Mouse (Mus musculus): ENCODE measurements around the gene Tvp23a. TPM values are rescaled to one million over a fixed set of nuclear protein-coding genes. Genes with fewer than 3 reads are reported as not detected.
A peak's percentile ranks its signal among the peaks of the same experiment; 100 is the strongest.

Tvp23a gene
- total RNA-seq (2014; rRNA removed) = 0.37 and 0.40 TPM in 2 replicates
- 0.05 and 0.24 TPM in 2 replicates for polyA plus RNA-seq (2012; rRNA removed)

DNA sequence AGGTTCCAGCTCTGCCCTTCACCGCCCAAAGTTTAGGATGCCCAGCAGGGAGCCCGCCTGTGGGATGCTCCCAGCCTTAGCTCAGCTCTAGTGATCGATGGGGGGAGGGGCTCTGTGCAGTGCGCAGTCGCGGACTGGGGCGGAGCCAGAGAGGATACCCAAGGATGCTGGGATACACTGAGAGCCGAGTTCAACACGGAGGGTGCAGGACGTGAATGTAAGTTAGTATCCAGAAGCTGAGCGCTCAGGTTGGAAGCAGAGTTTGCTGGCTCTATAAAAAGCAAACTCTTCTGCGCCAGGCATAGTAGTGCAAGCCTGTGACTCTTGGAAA lies at the start of gene Tvp23a:
Tvp23a (minus strand) TSS at position 99 of the 331 bp plus-strand sequence.
- H3K27ac ChIP-seq (replicated peaks; ENCODE audit: insufficient read depth, low read depth, low read length) = no peak within 1 kb of the TSS
- no peak within 1 kb of the TSS for H3K9ac ChIP-seq (ENCODE audit: low read depth, low read length)
- 40% methylated on average over 12 of the region's 12 CpGs for WGBS
- no peaks in the 10 kb centered on the region for H3K79me2 ChIP-seq (ENCODE audit: control insufficient read depth, insufficient read depth, low read length)
- H3K4me3 ChIP-seq (ENCODE audit: insufficient read depth, low read depth, low read length) = no peak within 1 kb of the TSS
- peaks cover 15% of the 10 kb centered on the region for H3K4me1 ChIP-seq (ENCODE audit: control insufficient read depth, insufficient read depth, low read length)
- H3K27me3 ChIP-seq (ENCODE audit: control insufficient read depth, insufficient read depth, low read length) = no peaks in the 10 kb centered on the region
- no peak for TF ChIP-seq POLR2A (IDR thresholded peaks at IDR 0.05; ENCODE audit: extremely low read depth, insufficient read depth, low read length)
- no peak for TF ChIP-seq CTCF (IDR thresholded peaks at IDR 0.05; ENCODE audit: low read depth, low read length)
- peak; percentile 7 for DNase-seq (ENCODE audit: extremely low read depth, low read depth, low spot score)
- no peaks in the 10 kb centered on the region for H3K36me3 ChIP-seq (ENCODE audit: control insufficient read depth, insufficient read depth, low read length)

DNA sequence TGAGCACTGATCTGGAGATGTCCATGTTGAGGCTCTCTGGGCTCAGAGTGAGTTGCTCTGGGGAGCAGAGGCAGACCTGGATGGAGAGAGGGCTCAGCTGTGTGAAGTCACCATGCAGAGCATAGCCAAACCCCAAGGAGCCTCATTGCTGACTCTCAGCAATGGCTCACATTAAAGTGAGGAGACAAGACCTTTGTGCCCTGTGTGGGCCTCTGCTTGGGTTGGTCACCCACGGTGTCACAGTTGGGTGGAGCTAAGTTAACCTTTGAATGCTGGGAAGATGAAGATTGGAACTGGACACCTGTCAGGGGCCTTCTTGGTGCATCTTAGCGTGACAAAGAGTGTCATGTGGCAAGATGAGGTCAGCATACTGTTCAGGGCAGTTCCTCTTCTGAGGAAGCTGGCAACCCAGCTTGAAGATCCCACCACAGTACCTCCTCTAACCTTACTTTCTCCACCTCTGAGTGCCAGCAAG lies 48.7 kb upstream of the Tvp23a start:
- Histone ChIP-seq H3K27me3 (ENCODE audit: control insufficient read depth, insufficient read depth, low read length) (no peaks in the 10 kb centered on the region), H3K27ac (replicated peaks; ENCODE audit: insufficient read depth, low read depth, low read length) (no peak overlapping the region), H3K36me3 (ENCODE audit: control insufficient read depth, insufficient read depth, low read length) (no peaks in the 10 kb centered on the region), H3K4me1 (ENCODE audit: control insufficient read depth, insufficient read depth, low read length) (no peaks in the 10 kb centered on the region), H3K79me2 (ENCODE audit: control insufficient read depth, insufficient read depth, low read length) (no peaks in the 10 kb centered on the region), H3K9ac (ENCODE audit: low read depth, low read length) (no peak overlapping the region), H3K4me3 (ENCODE audit: insufficient read depth, low read depth, low read length) (no peak overlapping the region)
- no peak for TF ChIP-seq CTCF (IDR thresholded peaks at IDR 0.05; ENCODE audit: low read depth, low read length)
- no peak for TF ChIP-seq POLR2A (IDR thresholded peaks at IDR 0.05; ENCODE audit: extremely low read depth, insufficient read depth, low read length)
- no peak for DNase-seq (ENCODE audit: extremely low read depth, low read depth, low spot score)
- WGBS = 56% methylated on average over 2 of the region's 2 CpGs

DNA sequence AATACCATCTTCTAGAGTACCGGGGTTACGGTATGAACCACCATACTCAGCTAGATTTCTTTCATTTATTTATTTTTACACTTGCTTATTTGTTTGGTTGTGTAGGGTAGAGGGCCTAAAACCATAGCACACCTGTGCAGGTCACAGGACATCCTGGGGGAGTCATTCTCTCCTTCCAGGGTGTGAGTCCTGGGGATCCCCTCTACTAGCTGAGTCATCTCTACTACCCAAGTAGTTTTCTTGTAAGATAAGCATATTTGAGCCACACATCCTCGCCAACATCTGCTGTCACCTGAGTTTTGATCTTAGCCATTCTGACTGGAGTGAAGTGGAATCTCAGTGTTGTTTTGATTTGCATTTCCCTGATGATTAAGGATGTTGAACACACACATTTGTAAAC lies 45.4 kb upstream of the Tvp23a start:
- Histone ChIP-seq H3K4me1 (ENCODE audit: control insufficient read depth, insufficient read depth, low read length) (peaks cover 3% of the 10 kb centered on the region; the same call in 1 of the 2 replicates), H3K36me3 (ENCODE audit: control insufficient read depth, insufficient read depth, low read length) (no peaks in the 10 kb centered on the region), H3K4me3 (ENCODE audit: insufficient read depth, low read depth, low read length) (no peak overlapping the region), H3K9ac (ENCODE audit: low read depth, low read length) (no peak overlapping the region), H3K27ac (replicated peaks; ENCODE audit: insufficient read depth, low read depth, low read length) (no peak overlapping the region), H3K79me2 (ENCODE audit: control insufficient read depth, insufficient read depth, low read length) (no peaks in the 10 kb centered on the region), H3K27me3 (ENCODE audit: control insufficient read depth, insufficient read depth, low read length) (no peaks in the 10 kb centered on the region)
- no peak for DNase-seq (ENCODE audit: extremely low read depth, low read depth, low spot score)
- WGBS = 84% methylated on average over 3 of the region's 3 CpGs
- TF ChIP-seq POLR2A (IDR thresholded peaks at IDR 0.05; ENCODE audit: extremely low read depth, insufficient read depth, low read length) (no peak), CTCF (IDR thresholded peaks at IDR 0.05; ENCODE audit: low read depth, low read length) (no peak)

DNA sequence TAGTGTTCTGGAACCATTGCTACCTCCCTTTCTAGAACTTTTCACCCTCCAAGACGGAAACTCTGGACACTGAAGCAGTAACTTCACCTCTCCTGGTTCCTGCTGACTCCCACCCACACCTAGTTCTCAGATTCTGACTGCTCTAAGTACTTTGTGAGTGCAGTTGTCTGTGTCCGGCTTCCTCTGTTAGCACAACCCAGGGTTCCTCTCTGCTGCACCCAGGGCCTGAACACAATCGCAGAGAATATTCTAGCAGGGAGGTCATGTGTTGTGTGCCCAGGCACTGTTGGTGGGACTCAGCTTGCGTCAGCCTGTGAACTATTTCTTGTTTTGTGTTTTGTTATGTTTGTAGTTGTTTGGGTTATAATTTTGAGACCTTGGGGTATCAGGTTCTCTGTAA lies 44.6 kb upstream of the Tvp23a start:
- Histone ChIP-seq H3K79me2 (ENCODE audit: control insufficient read depth, insufficient read depth, low read length) (no peaks in the 10 kb centered on the region), H3K27me3 (ENCODE audit: control insufficient read depth, insufficient read depth, low read length) (no peaks in the 10 kb centered on the region), H3K36me3 (ENCODE audit: control insufficient read depth, insufficient read depth, low read length) (no peaks in the 10 kb centered on the region), H3K4me1 (ENCODE audit: control insufficient read depth, insufficient read depth, low read length) (peaks cover 3% of the 10 kb centered on the region; the same call in 1 of the 2 replicates), H3K27ac (replicated peaks; ENCODE audit: insufficient read depth, low read depth, low read length) (no peak overlapping the region), H3K4me3 (ENCODE audit: insufficient read depth, low read depth, low read length) (no peak overlapping the region), H3K9ac (ENCODE audit: low read depth, low read length) (no peak overlapping the region)
- no peak for DNase-seq (ENCODE audit: extremely low read depth, low read depth, low spot score)
- TF ChIP-seq CTCF (IDR thresholded peaks at IDR 0.05; ENCODE audit: low read depth, low read length) (no peak), POLR2A (IDR thresholded peaks at IDR 0.05; ENCODE audit: extremely low read depth, insufficient read depth, low read length) (no peak)
- WGBS = 87% methylated on average over 4 of the region's 4 CpGs

DNA sequence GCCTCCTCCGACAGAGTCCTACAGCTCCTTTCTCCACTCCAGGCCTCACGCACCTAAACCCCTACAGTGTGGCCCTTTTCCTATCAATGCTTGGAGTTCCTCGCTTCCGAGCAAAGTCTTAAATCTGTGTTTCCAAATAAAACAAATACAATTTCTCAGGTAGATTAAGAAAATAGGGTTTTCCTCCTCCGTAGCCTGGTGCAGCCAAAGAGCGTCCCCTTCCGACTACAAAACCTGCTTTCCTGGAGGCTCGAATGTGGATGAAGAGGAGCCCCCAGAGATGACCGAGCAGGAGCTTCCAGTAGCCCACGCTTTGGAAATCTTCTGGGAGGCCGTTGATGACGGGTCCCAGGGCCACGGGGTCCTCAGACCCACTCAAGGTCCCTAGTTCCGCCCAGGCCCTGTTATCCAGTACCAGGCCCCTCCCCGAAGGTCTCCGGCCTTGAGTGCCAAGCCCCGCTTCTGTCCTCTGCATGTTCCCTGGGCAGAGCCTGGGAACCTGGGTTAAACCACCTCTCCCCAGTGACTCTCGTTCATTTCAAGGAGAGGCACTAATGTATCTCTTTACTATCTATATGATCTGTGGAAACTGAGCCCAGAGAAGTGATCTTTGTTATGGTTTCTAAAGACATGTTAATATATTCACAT lies 43.5 kb upstream of the Tvp23a start:
- WGBS = 88% methylated on average over 18 of the region's 18 CpGs
- Histone ChIP-seq H3K79me2 (ENCODE audit: control insufficient read depth, insufficient read depth, low read length) (no peaks in the 10 kb centered on the region), H3K36me3 (ENCODE audit: control insufficient read depth, insufficient read depth, low read length) (no peaks in the 10 kb centered on the region), H3K4me3 (ENCODE audit: insufficient read depth, low read depth, low read length) (no peak overlapping the region), H3K27ac (replicated peaks; ENCODE audit: insufficient read depth, low read depth, low read length) (no peak overlapping the region), H3K9ac (ENCODE audit: low read depth, low read length) (no peak overlapping the region), H3K4me1 (ENCODE audit: control insufficient read depth, insufficient read depth, low read length) (peaks cover 3% of the 10 kb centered on the region; the same call in 1 of the 2 replicates), H3K27me3 (ENCODE audit: control insufficient read depth, insufficient read depth, low read length) (no peaks in the 10 kb centered on the region)
- DNase-seq (ENCODE audit: extremely low read depth, low read depth, low spot score) = no peak
- no peak for TF ChIP-seq CTCF (IDR thresholded peaks at IDR 0.05; ENCODE audit: low read depth, low read length)
- TF ChIP-seq POLR2A (IDR thresholded peaks at IDR 0.05; ENCODE audit: extremely low read depth, insufficient read depth, low read length) = no peak

DNA sequence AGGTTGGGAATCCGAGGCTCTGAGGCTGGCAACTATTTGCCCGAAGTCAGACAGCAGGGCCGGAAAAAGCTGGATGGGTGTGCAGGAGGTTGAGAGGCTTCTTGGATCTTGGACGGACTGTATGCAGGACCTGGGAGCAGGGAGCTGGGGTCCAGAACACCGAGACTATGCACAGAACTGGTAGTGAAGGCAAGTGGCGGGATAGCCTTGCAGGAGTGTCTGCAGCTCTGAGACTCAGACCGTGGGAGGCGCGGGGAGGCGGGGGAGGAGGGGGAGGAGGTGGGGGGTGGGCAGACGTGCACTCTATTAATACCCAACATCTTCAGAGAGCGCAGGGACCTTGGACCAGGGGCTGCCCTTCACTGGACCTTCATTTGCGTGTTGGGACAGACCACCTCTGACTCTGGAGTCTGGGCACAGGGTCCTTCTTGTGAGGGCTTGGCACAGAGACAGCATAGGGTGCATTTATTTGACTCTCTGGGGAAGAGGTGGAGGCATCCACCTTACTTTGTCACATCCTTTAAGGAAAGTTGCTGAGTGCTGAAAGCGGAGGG lies 42.8 kb upstream of the Tvp23a start:
- no peaks in the 10 kb centered on the region for H3K79me2 ChIP-seq (ENCODE audit: control insufficient read depth, insufficient read depth, low read length)
- peak overlapping the region; percentile 49 for H3K4me3 ChIP-seq (ENCODE audit: insufficient read depth, low read depth, low read length)
- TF ChIP-seq CTCF (IDR thresholded peaks at IDR 0.05; ENCODE audit: low read depth, low read length) (no peak), POLR2A (IDR thresholded peaks at IDR 0.05; ENCODE audit: extremely low read depth, insufficient read depth, low read length) (no peak)
- DNase-seq (ENCODE audit: extremely low read depth, low read depth, low spot score) = no peak
- no peak overlapping the region for H3K27ac ChIP-seq (replicated peaks; ENCODE audit: insufficient read depth, low read depth, low read length)
- H3K9ac ChIP-seq (ENCODE audit: low read depth, low read length) = peak overlapping the region; percentile 38; the same call in 1 of the 2 replicates
- no peaks in the 10 kb centered on the region for H3K36me3 ChIP-seq (ENCODE audit: control insufficient read depth, insufficient read depth, low read length)
- H3K4me1 ChIP-seq (ENCODE audit: control insufficient read depth, insufficient read depth, low read length) = peaks cover 3% of the 10 kb centered on the region; the same call in 1 of the 2 replicates
- WGBS = 20% methylated on average over 11 of the region's 14 CpGs
- no peaks in the 10 kb centered on the region for H3K27me3 ChIP-seq (ENCODE audit: control insufficient read depth, insufficient read depth, low read length)
